Comparison of ENCODE assay signal across 17 mouse cellular contexts in the genomic region with DNA sequence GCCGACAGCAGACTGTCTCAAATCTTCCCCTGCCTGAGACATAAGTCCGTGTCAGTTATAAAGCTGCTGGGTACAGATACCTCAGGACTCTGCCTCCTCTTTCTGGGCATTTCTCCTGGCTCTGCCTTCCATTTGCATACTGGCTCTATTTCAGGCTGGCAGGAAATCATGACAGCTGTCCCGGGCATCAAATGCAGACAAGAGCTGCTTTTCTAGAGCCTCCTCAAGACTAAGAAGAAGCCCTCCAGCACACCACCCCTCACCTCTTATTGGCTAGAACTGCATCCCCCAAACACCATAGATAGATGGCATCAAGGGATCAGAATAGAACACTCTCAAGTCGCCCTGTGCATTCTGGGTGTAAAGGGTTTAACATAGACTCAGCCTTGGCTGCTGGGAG. TPM values are rescaled to one million over a fixed set of nuclear protein-coding genes. Genes with fewer than 3 reads are reported as not detected.
DNase-seq lines count a peak whose midpoint lies in the region; ATAC-seq and TF ChIP-seq lines count a peak whose summit lies in the region.
"Had no signal": no experiment of that assay in that cellular context is flagged by ENCODE, and none has a peak within 500 bp of the region (broad histone marks: within the 10 kb centered on the region; RNA-seq: fewer than 3 reads in every experiment).

No protein-coding gene starts in this region.

- intact Hi-C loops in left cerebral cortex, adult 2 months (cut with DNase I), result loop anchor here (5.0 kb wide), 4 partner anchors 78 to 178 kb away; no protein-coding TSS in a partner anchor

- no peaks in the 10 kb centered on the region for H3K36me3 ChIP-seq in forebrain, embryonic 14.5 days (ENCODE audit: control insufficient read depth, insufficient read depth, low read length)
- H3K36me3 ChIP-seq in forebrain, embryonic 10.5 days (replicated peaks), result no peaks in the 10 kb centered on the region
- no peaks in the 10 kb centered on the region for H3K36me3 ChIP-seq in intestine, embryonic 16.5 days (ENCODE audit: control insufficient read depth, insufficient read depth, low read length)
- H3K36me3 ChIP-seq: embryonic facial prominence, embryonic 13.5 days; hindbrain, embryonic 15.5 days; neural tube, embryonic 12.5 days had no signal

- no peak overlapping the region for H3K4me2 ChIP-seq in forebrain, embryonic 14.5 days (ENCODE audit: low read length)
- H3K4me2 ChIP-seq in intestine, embryonic 16.5 days (ENCODE audit: low read depth, low read length), result no peak overlapping the region
- H3K4me2 ChIP-seq: embryonic facial prominence, embryonic 13.5 days; hindbrain, embryonic 15.5 days; liver, embryonic 11.5 days; neural tube, embryonic 12.5 days had no signal

- no peak overlapping the region; the same call in 1 of the 2 replicates for H3K27ac ChIP-seq in forebrain, embryonic 14.5 days (ENCODE audit: low read depth, low read length)
- H3K27ac ChIP-seq in forebrain, embryonic 10.5 days, result no peak overlapping the region
- H3K27ac ChIP-seq in left cerebral cortex, adult 2 months, result peak overlapping the region; percentile 77
- H3K27ac ChIP-seq in intestine, embryonic 16.5 days (ENCODE audit: low read length), result no peak overlapping the region
- H3K27ac ChIP-seq: embryonic facial prominence, embryonic 13.5 days; hindbrain, embryonic 15.5 days; neural tube, embryonic 12.5 days had no signal

- no peaks in the 10 kb centered on the region for H3K4me1 ChIP-seq in forebrain, embryonic 14.5 days (ENCODE audit: control insufficient read depth, insufficient read depth, low read length)
- H3K4me1 ChIP-seq in forebrain, embryonic 10.5 days, result peaks cover 16% of the 10 kb centered on the region
- H3K4me1 ChIP-seq in intestine, embryonic 16.5 days (ENCODE audit: control insufficient read depth, insufficient read depth, low read length), result no peaks in the 10 kb centered on the region
- H3K4me1 ChIP-seq: hindbrain, embryonic 15.5 days; neural tube, embryonic 12.5 days had no signal

- 66% methylated on average over 4 of the region's 4 CpGs for WGBS in forebrain, embryonic 14.5 days
- WGBS in forebrain, embryonic 10.5 days, result 84% methylated on average over 4 of the region's 4 CpGs
- WGBS in intestine, embryonic 16.5 days, result 72% methylated on average over 4 of the region's 4 CpGs

- H3K27me3 ChIP-seq in forebrain, embryonic 14.5 days (replicated peaks; ENCODE audit: control insufficient read depth, insufficient read depth, low read length), result no peaks in the 10 kb centered on the region
- no peaks in the 10 kb centered on the region for H3K27me3 ChIP-seq in forebrain, embryonic 10.5 days (ENCODE audit: poor library complexity, severe bottlenecking)
- no peaks in the 10 kb centered on the region for H3K27me3 ChIP-seq in intestine, embryonic 16.5 days (replicated peaks; ENCODE audit: control insufficient read depth, insufficient read depth, low read length)
- H3K27me3 ChIP-seq: embryonic facial prominence, embryonic 13.5 days; hindbrain, embryonic 15.5 days; neural tube, embryonic 12.5 days; Patski had no signal

- H3K9ac ChIP-seq in forebrain, embryonic 14.5 days (ENCODE audit: low read length), result no peak overlapping the region
- no peak overlapping the region for H3K9ac ChIP-seq in intestine, embryonic 16.5 days (ENCODE audit: low read depth, low read length)
- H3K9ac ChIP-seq: embryonic facial prominence, embryonic 13.5 days; hindbrain, embryonic 15.5 days; neural tube, embryonic 12.5 days had no signal

- peak; percentile 51 for DNase-seq in forebrain, embryonic 14.5 days (ENCODE audit: low spot score)
- no peak for DNase-seq in forebrain, embryonic 10.5 days (ENCODE audit: extremely low spot score, low spot score)
- peak; percentile 12 to 42 for DNase-seq in layer of hippocampus, adult 18-20 months (ENCODE audit: low spot score in 2 of 2)
- DNase-seq in layer of hippocampus, postnatal 14 days (ENCODE audit: low spot score in 2 of 2), result no peak
- peak in 1 of 2 experiments; percentile 32 for DNase-seq in left cerebral cortex, adult 2 months (ENCODE audit: extremely low spot score in 1 of 2, low spot score in 2 of 2)
- DNase-seq in right cerebral cortex, postnatal 36 days (ENCODE audit: low spot score in 2 of 2), result peak; percentile 26 to 71
- no peak for DNase-seq in liver
- DNase-seq: heart, postnatal 10 days; kidney, adult 2 months; kidney, postnatal 36 days had no signal

- no peaks in the 10 kb centered on the region for H3K9me3 ChIP-seq in forebrain, embryonic 14.5 days (replicated peaks; ENCODE audit: control insufficient read depth, low read length)
- no peaks in the 10 kb centered on the region for H3K9me3 ChIP-seq in forebrain, embryonic 10.5 days
- no peaks in the 10 kb centered on the region for H3K9me3 ChIP-seq in intestine, embryonic 16.5 days (ENCODE audit: control insufficient read depth, low read length)
- H3K9me3 ChIP-seq: embryonic facial prominence, embryonic 13.5 days; hindbrain, embryonic 15.5 days; neural tube, embryonic 12.5 days had no signal

- TF ChIP-seq CTCF in left cerebral cortex, adult 2 months (IDR thresholded peaks at IDR 0.05), result no peak

- no peak; the same call in 1 of the 2 replicates for ATAC-seq in forebrain, embryonic 14.5 days
- no peak for ATAC-seq in intestine, embryonic 16.5 days
- ATAC-seq: midbrain, embryonic 16.5 days; Patski had no signal

- H3K4me3 ChIP-seq in forebrain, embryonic 14.5 days (ENCODE audit: low read depth, low read length), result no peak overlapping the region
- H3K4me3 ChIP-seq in forebrain, embryonic 10.5 days, result no peak overlapping the region
- H3K4me3 ChIP-seq in left cerebral cortex, adult 2 months, result no peak overlapping the region
- H3K4me3 ChIP-seq in intestine, embryonic 16.5 days (ENCODE audit: low read length), result no peak overlapping the region
- H3K4me3 ChIP-seq: embryonic facial prominence, embryonic 13.5 days; hindbrain, embryonic 15.5 days; neural tube, embryonic 12.5 days had no signal

RNA-seq across cellular contexts. Expression of a gene that starts 24.2 kb away (rescaled TPM):
- 9.2 and 10.6 TPM in 2 replicates for polyA plus RNA-seq in forebrain, embryonic 14.5 days (2014; fragmentation: Nextera tagmentation; extraction: Ambion mirVana)
- polyA plus RNA-seq in forebrain, embryonic 10.5 days (2016; fragmentation: Nextera tagmentation; extraction: Ambion mirVana), result 13.3 and 14.1 TPM in 2 replicates
- 10 to 100 TPM; 45.4 to 52.1 TPM for total RNA-seq in layer of hippocampus, adult 18-20 months (2021)
- 10 to 100 TPM; 49.9 to 53.9 TPM for total RNA-seq in layer of hippocampus, postnatal 14 days (2021)
- total RNA-seq in left cerebral cortex, adult 2 months (2021), result 10 to 100 TPM; 47.8 to 51.3 TPM
- polyA plus RNA-seq in intestine, embryonic 16.5 days (2015; fragmentation: Nextera tagmentation; extraction: Ambion mirVana), result 5.1 and 5.4 TPM in 2 replicates

Comparison
In these comparisons a context has a peak if more than half of its experiments do, and no peak if none do; other contexts are left out.
1. DNase-seq: peak in forebrain, embryonic 14.5 days (single experiment), layer of hippocampus, adult 18-20 months (2 of 2) and right cerebral cortex, postnatal 36 days (2 of 2); none in forebrain, embryonic 10.5 days (single experiment), layer of hippocampus, postnatal 14 days (0 of 2) and liver (single experiment).